Mouse (Mus musculus) fibroblast of lung, adult 2 months (primary cell): ENCODE measurements around the gene Ibsp.

Experiments
- DNase-seq: peaks from one replicate; pipeline ENCODE4 v3.0.0-alpha.2; 2011; ENCODE audit warnings: low read depth

Gene Ibsp

GRCm38 (mm10) chr5:104298994-104299393, at the start of gene Ibsp:
Ibsp (plus strand) TSS chr5:104299171.
- peak; percentile 1 for DNase-seq

GRCm38 (mm10) chr5:104251811-104252210, 47.2 kb upstream of the Ibsp start:
- DNase-seq = peak; percentile 59

- no peak for DNase-seq
Observed at GRCm38 (mm10) chr5:104256585-104256984, 42.4 kb upstream of the Ibsp start.

- DNase-seq = no peak
Observed at GRCm38 (mm10) chr5:104261908-104262461, 37.0 kb upstream of the Ibsp start.

GRCm38 (mm10) chr5:104263014-104263776, 35.8 kb upstream of the Ibsp start:
- DNase-seq = no peak

GRCm38 (mm10) chr5:104294201-104294600, 4.8 kb upstream of the Ibsp start:
- DNase-seq = no peak

GRCm38 (mm10) chr5:104314073-104314472, 15.1 kb downstream of the Ibsp start:
- no peak for DNase-seq

- DNase-seq = no peak
Observed at GRCm38 (mm10) chr5:104325029-104325428, 26.1 kb downstream of the Ibsp start, which contains the start of gene Mepe. Mepe (plus strand) TSS chr5:104325329.

- DNase-seq = no peak
Observed at GRCm38 (mm10) chr5:104326884-104327283, 27.9 kb downstream of the Ibsp start.

GRCm38 (mm10) chr5:104327389-104327788, 28.4 kb downstream of the Ibsp start:
- no peak for DNase-seq

GRCm38 (mm10) chr5:104327876-104328275, 28.9 kb downstream of the Ibsp start:
- DNase-seq = no peak

- DNase-seq = no peak
Observed at GRCm38 (mm10) chr5:104328317-104328850, 29.4 kb downstream of the Ibsp start.

GRCm38 (mm10) chr5:104329381-104329780, 30.4 kb downstream of the Ibsp start:
- DNase-seq = no peak

- no peak for DNase-seq
Observed at GRCm38 (mm10) chr5:104330088-104330487, 31.1 kb downstream of the Ibsp start.

- DNase-seq = no peak
Observed at GRCm38 (mm10) chr5:104332296-104332695, 33.3 kb downstream of the Ibsp start.

GRCm38 (mm10) chr5:104333231-104333640, 34.3 kb downstream of the Ibsp start:
- DNase-seq = no peak

GRCm38 (mm10) chr5:104333643-104334042, 34.7 kb downstream of the Ibsp start:
- DNase-seq = no peak

- DNase-seq = no peak
Observed at GRCm38 (mm10) chr5:104334516-104334915, 35.5 kb downstream of the Ibsp start.

- no peak for DNase-seq
Observed at GRCm38 (mm10) chr5:104335962-104336361, 37.0 kb downstream of the Ibsp start.

- no peak for DNase-seq
Observed at GRCm38 (mm10) chr5:104337491-104337890, 38.5 kb downstream of the Ibsp start.

- no peak for DNase-seq
Observed at GRCm38 (mm10) chr5:104339009-104339408, 40.0 kb downstream of the Ibsp start.

- no peak for DNase-seq
Observed at GRCm38 (mm10) chr5:104339706-104340512, 40.9 kb downstream of the Ibsp start.

GRCm38 (mm10) chr5:104340513-104340829, 41.5 kb downstream of the Ibsp start:
- no peak for DNase-seq
